Mouse (Mus musculus): ENCODE results near the gene Mgarp. TPM values are rescaled to one million over a fixed set of nuclear protein-coding genes. Genes with fewer than 3 reads are reported as not detected.
A peak's percentile ranks its signal among the peaks of the same experiment; 100 is the strongest.
"Not testable (repeated sequence)": the region's sequence is repeated elsewhere in the genome, so short reads cannot be mapped to it uniquely, and the experiment has no call there.

Gene Mgarp
- polyA plus RNA-seq, 1 experiment from 2014 or later, result 14.5 TPM

DNA sequence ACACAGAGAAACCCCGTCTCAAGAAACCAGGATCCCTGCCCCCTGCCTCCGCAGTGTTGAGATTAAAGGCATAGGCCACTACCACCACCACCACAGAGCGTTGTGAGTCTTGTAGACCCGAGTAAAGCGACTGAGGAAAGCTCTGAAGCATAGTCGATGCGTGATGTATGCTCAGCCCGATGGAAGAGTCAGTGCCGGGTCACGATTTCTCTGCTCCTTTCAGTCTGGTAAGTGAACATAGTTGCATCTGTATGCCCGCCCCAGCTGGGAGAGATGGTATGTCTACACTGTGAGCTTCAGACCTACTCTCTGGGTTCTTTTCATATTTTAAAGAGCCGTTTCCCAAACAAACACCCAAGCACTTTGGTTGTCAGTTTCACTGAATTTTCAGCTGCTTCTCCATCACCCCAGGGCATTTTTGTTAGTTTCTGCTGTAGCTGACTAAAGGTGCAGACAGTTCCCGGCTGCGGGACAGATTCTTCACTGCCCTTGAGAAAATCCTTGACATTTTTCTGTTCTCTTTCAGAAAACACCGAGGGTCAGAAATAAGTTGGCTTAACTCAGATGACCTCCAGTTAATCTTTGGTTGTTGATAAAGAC is 1.3 kb upstream of the Mgarp start:
- H3K27me3 ChIP-seq (replicated peaks), result 0 out of 2 replicates have a peak, but pooled peaks cover 14% of the 10 kb centered on the region
- no peak overlapping the region for H3K4me3 ChIP-seq
- peaks cover 18% of the 10 kb centered on the region for H3K4me1 ChIP-seq (replicated peaks)
- H3K9ac ChIP-seq, result no peak overlapping the region
- H3K36me3 ChIP-seq, result peaks cover 3% of the 10 kb centered on the region
- H3K27ac ChIP-seq (ENCODE audit: poor library complexity, severe bottlenecking), result no peak overlapping the region
- H3K9me3 ChIP-seq (replicated peaks), result no peaks in the 10 kb centered on the region
- H3K4me2 ChIP-seq, result no peak overlapping the region
- WGBS, result 45% methylated on average over 15 of the region's 15 CpGs
- ATAC-seq (ENCODE audit: insufficient number of reproducible peaks, low FRiP score), result no peak

DNA sequence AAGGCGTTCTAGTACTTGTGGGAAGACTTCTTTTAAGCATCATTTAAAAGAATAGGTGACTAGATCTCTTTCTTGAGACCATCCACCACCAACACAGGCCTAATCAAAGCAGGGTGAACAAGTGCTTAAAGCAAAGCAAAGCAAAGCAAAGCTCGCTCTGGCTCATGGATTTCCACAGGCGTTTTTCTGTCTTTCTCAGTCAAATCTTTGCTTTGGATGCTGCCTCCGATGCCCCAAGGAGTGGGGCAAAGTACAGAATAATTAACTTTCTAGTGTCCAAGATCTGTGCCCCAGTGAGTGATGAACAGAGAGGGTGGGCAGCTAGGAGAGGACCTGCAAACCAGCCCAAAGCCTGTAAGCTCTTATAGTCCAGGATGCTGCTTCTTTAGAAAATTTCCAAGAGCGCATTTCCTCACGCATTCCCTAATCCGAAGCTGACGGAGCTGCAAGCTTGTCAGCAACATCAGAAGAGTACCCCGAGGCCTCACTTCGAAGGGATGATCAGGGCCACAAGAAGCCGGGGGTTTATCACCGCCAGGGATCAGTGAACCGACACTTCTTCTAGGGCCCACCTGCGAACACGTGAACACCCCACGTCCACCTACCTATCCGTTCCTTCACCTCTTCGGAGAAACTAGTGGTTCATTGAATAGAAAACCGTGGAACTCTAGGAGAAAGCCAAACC is 935 bp downstream of the Mgarp start:
- peak overlapping the region; percentile 57 for H3K4me3 ChIP-seq
- H3K27me3 ChIP-seq (replicated peaks), result 0 out of 2 replicates have a peak, but pooled peaks cover 14% of the 10 kb centered on the region
- peak overlapping the region; percentile 85 for H3K4me2 ChIP-seq
- H3K9me3 ChIP-seq (replicated peaks), result no peaks in the 10 kb centered on the region
- no peak for ATAC-seq (ENCODE audit: insufficient number of reproducible peaks, low FRiP score)
- peaks cover 18% of the 10 kb centered on the region for H3K4me1 ChIP-seq (replicated peaks)
- no peak overlapping the region for H3K27ac ChIP-seq (ENCODE audit: poor library complexity, severe bottlenecking)
- H3K9ac ChIP-seq, result no peak overlapping the region
- no peaks in the 10 kb centered on the region for H3K36me3 ChIP-seq
- WGBS, result 23% methylated on average over 19 of the region's 19 CpGs

DNA sequence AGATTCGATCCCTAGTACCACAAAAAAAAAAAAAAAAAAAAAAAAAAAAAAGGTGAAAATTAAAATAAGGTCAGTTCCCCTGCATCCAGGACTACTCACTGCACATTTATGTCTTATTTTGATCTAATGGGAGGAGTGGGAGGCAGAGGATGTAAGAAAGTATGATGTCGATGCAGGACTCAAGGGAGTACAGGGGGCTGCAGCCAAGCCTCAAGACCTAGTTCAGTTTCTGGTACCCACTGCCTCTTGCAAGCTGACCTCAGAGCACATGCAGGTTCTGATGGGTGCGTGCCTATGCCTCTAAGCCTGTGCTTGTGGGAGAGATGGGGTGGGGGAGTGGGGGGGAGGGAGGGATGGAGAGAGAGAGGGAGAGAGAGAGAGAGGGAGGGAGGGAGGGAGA is 1.7 kb downstream of the Mgarp start:
- Histone ChIP-seq H3K4me1 (replicated peaks) (peaks cover 18% of the 10 kb centered on the region), H3K4me3 (no peak overlapping the region), H3K9ac (no peak overlapping the region), H3K27me3 (replicated peaks) (0 out of 2 replicates have a peak, but pooled peaks cover 14% of the 10 kb centered on the region), H3K9me3 (replicated peaks) (no peaks in the 10 kb centered on the region), H3K27ac (ENCODE audit: poor library complexity, severe bottlenecking) (no peak overlapping the region), H3K36me3 (no peaks in the 10 kb centered on the region), H3K4me2 (no peak overlapping the region)
- 49% methylated on average over 3 of the region's 3 CpGs for WGBS
- ATAC-seq (ENCODE audit: insufficient number of reproducible peaks, low FRiP score), result no peak

GRCm38 (mm10) chr3:51393651-51394050 is 2.9 kb downstream of the Mgarp start:
- Histone ChIP-seq H3K27me3 (replicated peaks) (0 out of 2 replicates have a peak, but pooled peaks cover 14% of the 10 kb centered on the region), H3K4me2 (no peak overlapping the region), H3K4me1 (replicated peaks) (peaks cover 16% of the 10 kb centered on the region), H3K27ac (ENCODE audit: poor library complexity, severe bottlenecking) (no peak overlapping the region), H3K9me3 (replicated peaks) (no peaks in the 10 kb centered on the region), H3K9ac (no peak overlapping the region), H3K4me3 (no peak overlapping the region), H3K36me3 (no peaks in the 10 kb centered on the region)
- 86% methylated on average over 2 of the region's 2 CpGs for WGBS
- no peak for ATAC-seq (ENCODE audit: insufficient number of reproducible peaks, low FRiP score)

GRCm38 (mm10) chr3:51393018-51393417 is 3.5 kb downstream of the Mgarp start:
- H3K4me3 ChIP-seq; H3K9ac ChIP-seq; ATAC-seq (ENCODE audit: insufficient number of reproducible peaks, low FRiP score); H3K27ac ChIP-seq (ENCODE audit: poor library complexity, severe bottlenecking); H3K36me3 ChIP-seq; H3K9me3 ChIP-seq (replicated peaks); H3K4me2 ChIP-seq: not testable (repeated sequence)
- 90% methylated on average over 3 of the region's 3 CpGs for WGBS
- Histone ChIP-seq H3K4me1 (replicated peaks) (peaks cover 15% of the 10 kb centered on the region), H3K27me3 (replicated peaks) (0 out of 2 replicates have a peak, but pooled peaks cover 14% of the 10 kb centered on the region)

- no peak for ATAC-seq (ENCODE audit: insufficient number of reproducible peaks, low FRiP score)
- Histone ChIP-seq H3K4me3 (no peak overlapping the region), H3K36me3 (no peaks in the 10 kb centered on the region), H3K27ac (ENCODE audit: poor library complexity, severe bottlenecking) (no peak overlapping the region), H3K4me2 (no peak overlapping the region), H3K27me3 (replicated peaks) (0 out of 2 replicates have a peak, but pooled peaks cover 8% of the 10 kb centered on the region), H3K9me3 (replicated peaks) (no peaks in the 10 kb centered on the region), H3K9ac (no peak overlapping the region), H3K4me1 (replicated peaks) (peaks cover 9% of the 10 kb centered on the region)
- 90% methylated on average over 5 of the region's 5 CpGs for WGBS
Observed at GRCm38 (mm10) chr3:51391591-51391990, 4.9 kb downstream of the Mgarp start.

DNA sequence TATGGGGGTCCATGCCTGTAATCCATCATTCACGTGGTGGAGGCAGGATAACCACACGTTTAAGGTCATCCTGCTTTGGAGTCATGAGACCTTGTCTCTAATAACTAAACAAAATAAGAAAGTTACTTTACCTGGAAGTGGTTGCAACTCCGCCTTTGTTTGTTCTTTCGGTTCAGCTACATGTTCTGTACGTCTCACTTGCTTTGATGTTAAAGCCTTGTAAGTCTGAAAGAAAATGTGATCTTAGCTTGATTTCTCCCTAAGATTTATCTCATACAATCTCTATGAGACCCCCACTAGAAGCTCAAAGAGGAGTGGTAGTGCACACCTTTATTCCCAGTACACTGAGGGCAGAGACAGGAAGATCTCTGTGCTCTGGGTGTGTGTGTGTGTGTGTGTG is 5.4 kb downstream of the Mgarp start:
- Histone ChIP-seq H3K4me2 (no peak overlapping the region), H3K9ac (no peak overlapping the region), H3K4me1 (replicated peaks) (peaks cover 9% of the 10 kb centered on the region), H3K27me3 (replicated peaks) (0 out of 2 replicates have a peak, but pooled peaks cover 8% of the 10 kb centered on the region), H3K36me3 (no peaks in the 10 kb centered on the region), H3K4me3 (no peak overlapping the region), H3K9me3 (replicated peaks) (no peaks in the 10 kb centered on the region), H3K27ac (ENCODE audit: poor library complexity, severe bottlenecking) (no peak overlapping the region)
- 82% methylated on average over 5 of the region's 5 CpGs for WGBS
- ATAC-seq (ENCODE audit: insufficient number of reproducible peaks, low FRiP score), result no peak

DNA sequence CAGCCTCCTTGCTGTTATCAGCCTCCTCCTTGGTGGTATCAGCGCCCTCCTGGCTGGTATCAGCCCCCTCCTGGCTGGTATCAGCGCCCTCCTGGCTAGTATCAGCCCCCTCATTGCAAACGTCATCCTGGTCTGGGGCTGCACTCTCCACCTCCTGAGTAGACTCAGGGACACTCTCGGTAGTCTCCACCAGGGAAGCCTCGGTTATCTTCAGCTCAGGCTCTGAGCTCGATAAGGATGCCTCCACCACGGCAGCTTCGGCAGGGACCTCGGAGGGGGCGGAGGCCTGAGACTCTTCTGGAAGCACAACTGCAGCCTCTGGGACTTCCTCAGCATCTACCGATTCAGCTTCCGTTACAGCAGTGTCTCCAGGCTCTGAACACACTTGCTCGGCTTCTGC is 7.6 kb downstream of the Mgarp start:
- H3K36me3 ChIP-seq, result no peaks in the 10 kb centered on the region

GRCm38 (mm10) chr3:51387868-51388381 is 8.6 kb downstream of the Mgarp start:
- no peak for ATAC-seq (ENCODE audit: insufficient number of reproducible peaks, low FRiP score)
- Histone ChIP-seq H3K4me1 (replicated peaks) (peaks cover 9% of the 10 kb centered on the region), H3K9ac (no peak overlapping the region), H3K27me3 (replicated peaks) (no peaks in the 10 kb centered on the region), H3K4me2 (no peak overlapping the region), H3K36me3 (no peaks in the 10 kb centered on the region), H3K27ac (ENCODE audit: poor library complexity, severe bottlenecking) (no peak overlapping the region), H3K9me3 (replicated peaks) (no peaks in the 10 kb centered on the region), H3K4me3 (no peak overlapping the region)
- WGBS, result 50% methylated on average over 8 of the region's 8 CpGs

More for the DNA sequence above, 7.6 kb downstream of the Mgarp start:
- Histone ChIP-seq H3K27me3 (replicated peaks) (no peaks in the 10 kb centered on the region), H3K4me1 (replicated peaks) (peaks cover 9% of the 10 kb centered on the region), H3K27ac (ENCODE audit: poor library complexity, severe bottlenecking) (no peak overlapping the region), H3K4me2 (peak overlapping the region; percentile 67), H3K9me3 (replicated peaks) (no peaks in the 10 kb centered on the region), H3K4me3 (peak overlapping the region; percentile 24), H3K9ac (peak overlapping the region; percentile 37; the same call in 1 of the 2 replicates)
- WGBS, result under 1% methylated on average over 13 of the region's 13 CpGs
- ATAC-seq (ENCODE audit: insufficient number of reproducible peaks, low FRiP score), result 0 out of 2 replicates have a peak, but pooled peaks have one; percentile 68

- Histone ChIP-seq H3K9ac (no peak overlapping the region), H3K4me3 (no peak overlapping the region), H3K27me3 (replicated peaks) (no peaks in the 10 kb centered on the region), H3K9me3 (replicated peaks) (no peaks in the 10 kb centered on the region), H3K36me3 (no peaks in the 10 kb centered on the region), H3K27ac (ENCODE audit: poor library complexity, severe bottlenecking) (no peak overlapping the region), H3K4me2 (no peak overlapping the region), H3K4me1 (replicated peaks) (peaks cover 9% of the 10 kb centered on the region)
- WGBS, result 77% methylated on average over 3 of the region's 3 CpGs
- ATAC-seq (ENCODE audit: insufficient number of reproducible peaks, low FRiP score), result no peak
Observed at GRCm38 (mm10) chr3:51387134-51387451, 9.4 kb downstream of the Mgarp start.

GRCm38 (mm10) chr3:51386441-51387133 is 10.0 kb downstream of the Mgarp start:
- no peak overlapping the region for H3K27ac ChIP-seq (ENCODE audit: poor library complexity, severe bottlenecking)

More at GRCm38 (mm10) chr3:51386441-51387133, 10.0 kb downstream of the Mgarp start:
- WGBS, result 55% methylated on average over 12 of the region's 12 CpGs
- H3K27me3 ChIP-seq (replicated peaks), result no peaks in the 10 kb centered on the region
- ATAC-seq (ENCODE audit: insufficient number of reproducible peaks, low FRiP score), result no peak
- H3K4me1 ChIP-seq (replicated peaks), result peaks cover 9% of the 10 kb centered on the region
- no peaks in the 10 kb centered on the region for H3K9me3 ChIP-seq (replicated peaks)
- no peak overlapping the region for H3K9ac ChIP-seq
- no peaks in the 10 kb centered on the region for H3K36me3 ChIP-seq
- no peak overlapping the region for H3K4me2 ChIP-seq
- H3K4me3 ChIP-seq, result no peak overlapping the region
